Mouse (Mus musculus): ENCODE results near the gene Pecam1. TPM values are rescaled to one million over a fixed set of nuclear protein-coding genes. Genes with fewer than 3 reads are reported as not detected.
"Not testable (repeated sequence)": the region's sequence is repeated elsewhere in the genome, so short reads cannot be mapped to it uniquely, and the experiment has no call there.

Gene Pecam1
- total RNA-seq, 2 experiments from 2014 or later: 120 to 139 TPM

DNA sequence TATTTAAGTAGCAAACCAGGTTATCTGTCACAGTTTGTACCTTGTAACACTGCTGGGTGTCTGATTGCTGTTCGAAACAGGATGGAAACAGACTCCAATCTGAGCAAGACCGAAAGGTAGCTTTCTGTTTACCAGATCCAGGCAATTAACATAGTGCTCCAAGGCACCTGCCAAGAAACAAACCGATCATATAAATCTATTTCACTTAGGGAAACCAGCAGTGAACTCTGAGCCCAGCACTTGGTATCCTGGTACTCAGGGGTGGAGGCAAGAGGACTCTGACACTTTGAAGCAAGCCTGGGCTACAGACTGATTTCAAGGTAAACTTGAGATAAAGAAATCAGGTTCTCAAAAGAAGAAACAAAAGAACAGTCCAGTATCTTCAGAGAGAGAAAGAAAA lies 27.0 kb upstream of the Pecam1 start:
- intact Hi-C loops (cut with DNase I): loop anchor here (10.0 kb wide), 1 partner anchor 263 kb away; no protein-coding TSS in a partner anchor
- no peak for DNase-seq

- intact Hi-C loops (cut with DNase I): loop anchor here (10.0 kb wide), 1 partner anchor 262 kb away; no protein-coding TSS in a partner anchor
- DNase-seq: no peak
These were observed 26.5 kb upstream of the Pecam1 start for GRCm38 (mm10) chr11:106776960-106777359.

- DNase-seq: no peak
- intact Hi-C loops (cut with DNase I): loop anchor here (10.0 kb wide), 1 partner anchor 258 kb away; no protein-coding TSS in a partner anchor
These were observed 22.6 kb upstream of the Pecam1 start for GRCm38 (mm10) chr11:106773061-106773460.

- intact Hi-C loops (cut with DNase I): loop anchor here (10.0 kb wide), 1 partner anchor 256 kb away; no protein-coding TSS in a partner anchor
- DNase-seq: no peak
These were observed 20.0 kb upstream of the Pecam1 start for GRCm38 (mm10) chr11:106770195-106770974.

- no peak for DNase-seq
- intact Hi-C loops (cut with DNase I): no loop called here
These were observed 17.1 kb upstream of the Pecam1 start for GRCm38 (mm10) chr11:106767516-106767915.

- DNase-seq: no peak
- intact Hi-C loops (cut with DNase I): no loop called here
These were observed 16.3 kb upstream of the Pecam1 start for GRCm38 (mm10) chr11:106766611-106767162.

DNA sequence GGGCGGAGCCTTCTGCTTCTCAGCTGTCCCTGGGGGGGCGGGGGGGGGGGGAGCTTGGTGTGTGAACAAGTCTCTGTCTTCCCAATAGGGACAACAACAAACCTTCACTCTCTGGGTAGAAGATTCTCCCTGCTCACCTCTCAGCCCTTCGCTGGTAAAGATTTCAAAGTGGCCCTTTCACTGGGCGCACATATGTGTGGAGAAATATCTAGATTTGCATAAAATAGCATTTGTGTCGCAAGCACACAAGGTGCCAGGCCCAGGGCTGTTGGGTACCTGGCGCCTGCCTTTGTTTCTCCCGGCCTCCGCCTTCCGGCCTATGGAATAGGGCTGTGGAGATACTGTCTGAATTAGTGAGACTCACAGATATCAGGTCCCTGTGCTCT lies 12.4 kb upstream of the Pecam1 start:
- no peak for DNase-seq
- intact Hi-C loops (cut with DNase I): no loop called here

DNA sequence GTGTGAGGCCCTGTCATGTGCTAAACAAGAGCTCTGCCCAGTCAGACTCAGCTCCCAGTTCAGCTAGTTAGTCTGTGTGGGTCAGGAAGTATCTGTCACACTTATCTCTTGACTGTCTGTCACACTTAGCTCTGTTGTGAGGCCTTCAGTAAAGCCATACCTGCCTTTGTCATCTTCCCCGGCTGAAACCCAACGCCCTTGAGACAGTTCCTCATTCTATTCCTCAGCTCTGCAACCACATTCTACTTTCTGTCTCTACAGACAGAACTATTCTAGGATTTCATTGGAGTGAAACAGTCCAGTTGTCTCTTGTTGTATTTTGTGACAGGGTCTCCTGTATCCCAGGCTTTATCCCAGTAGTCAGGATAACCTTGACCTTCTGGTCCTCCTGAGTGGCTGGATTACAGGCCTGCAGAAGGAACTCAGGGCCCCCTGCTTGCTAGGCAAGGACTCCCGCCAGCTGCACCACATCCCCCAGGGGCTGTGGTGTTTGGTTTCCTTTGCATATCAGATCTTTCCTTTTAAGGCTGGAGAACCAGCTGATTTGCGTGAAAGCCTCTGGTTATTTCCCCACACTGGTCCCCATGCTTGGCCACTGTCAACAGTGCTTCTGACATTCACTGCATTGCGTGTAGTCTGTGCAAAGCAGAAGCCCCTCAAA lies 11.8 kb upstream of the Pecam1 start:
- DNase-seq: no peak
- intact Hi-C loops (cut with DNase I): no loop called here

- DNase-seq: no peak
- intact Hi-C loops (cut with DNase I): no loop called here
These were observed 10.1 kb upstream of the Pecam1 start for GRCm38 (mm10) chr11:106760511-106760910.

DNA sequence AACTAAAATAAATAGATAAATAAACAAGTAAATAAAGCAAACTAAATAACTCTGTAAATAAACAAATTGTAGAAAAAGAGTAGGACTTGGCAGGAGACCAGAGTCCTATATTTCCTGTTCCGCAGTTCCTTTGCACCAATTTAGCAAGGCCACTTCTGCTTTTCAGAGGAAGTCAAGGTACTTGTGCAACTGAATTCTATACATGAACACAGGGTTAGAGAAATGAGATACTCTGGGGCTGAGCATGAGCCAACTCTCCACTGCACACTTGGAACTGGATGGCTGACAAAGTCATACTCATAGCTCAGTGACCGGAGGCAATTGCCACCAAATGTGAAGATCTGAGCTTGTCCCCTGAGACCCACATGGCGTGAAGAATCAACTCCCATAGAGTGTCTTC lies 8.6 kb upstream of the Pecam1 start:
- intact Hi-C loops (cut with DNase I): no loop called here
- DNase-seq: no peak

DNA sequence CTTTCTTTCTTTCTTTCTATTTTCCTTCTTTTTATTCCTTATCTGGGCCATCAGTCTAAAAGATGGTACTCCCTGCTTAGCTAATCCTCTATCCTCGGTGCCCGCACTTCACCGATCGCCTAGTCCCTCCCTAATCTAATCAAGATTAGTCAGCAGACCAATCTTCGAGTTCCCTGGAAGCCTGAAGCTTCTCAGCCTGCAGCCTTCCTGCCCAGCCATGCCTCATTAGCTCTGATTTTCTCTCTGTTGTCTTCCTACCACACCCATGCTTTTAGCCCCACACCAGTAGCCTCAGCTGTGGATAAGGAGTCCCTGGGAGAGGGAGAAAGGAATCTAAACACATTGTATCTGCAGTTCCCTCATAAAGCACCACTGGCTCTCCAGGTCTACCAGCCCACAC lies 5.2 kb upstream of the Pecam1 start:
- intact Hi-C loops (cut with DNase I): no loop called here
- DNase-seq: no peak

GRCm38 (mm10) chr11:106753314-106753713 lies 2.9 kb upstream of the Pecam1 start:
- no peak for DNase-seq
- intact Hi-C loops (cut with DNase I): no loop called here

GRCm38 (mm10) chr11:106752103-106752502 lies 1.7 kb upstream of the Pecam1 start:
- intact Hi-C loops (cut with DNase I): no loop called here
- DNase-seq: no peak

GRCm38 (mm10) chr11:106751039-106752018 lies 901 bp upstream of the Pecam1 start, which contains the start of gene Milr1:
TSS of gene Milr1 (plus strand) at chr11:106751226.
- intact Hi-C loops (cut with DNase I): no loop called here
- no peak for DNase-seq

DNA sequence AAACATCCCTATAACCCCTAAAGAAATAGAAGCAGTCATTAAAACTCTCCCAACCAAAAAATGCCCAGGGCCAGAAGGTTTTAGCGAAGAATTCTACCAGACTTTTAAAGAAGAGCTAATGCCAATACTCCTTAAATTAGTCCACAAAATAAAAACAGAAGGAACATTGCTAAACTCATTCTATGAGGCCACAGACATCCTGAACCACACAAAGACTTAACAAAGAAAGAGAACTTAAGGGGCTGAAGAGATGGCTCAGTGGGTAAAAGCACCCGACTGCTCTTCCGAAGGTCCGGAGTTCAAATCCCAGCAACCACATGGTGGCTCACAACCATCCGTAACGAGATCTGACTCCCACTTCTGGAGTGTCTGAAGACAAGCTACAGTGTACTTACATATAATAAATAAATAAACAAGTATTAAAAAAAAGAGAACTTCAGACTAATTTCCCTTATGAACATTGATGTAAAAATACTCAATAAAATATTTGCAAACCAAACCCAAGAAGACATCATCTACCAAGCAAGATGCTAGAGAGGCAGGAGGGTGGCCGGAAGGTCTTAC lies 789 bp downstream of the Pecam1 start:
- not testable (repeated sequence) for DNase-seq
- intact Hi-C loops (cut with DNase I): loop anchor here (10.0 kb wide), 1 partner anchor 335 kb away; no protein-coding TSS in a partner anchor

- no peak for DNase-seq
- intact Hi-C loops (cut with DNase I): loop anchor here (10.0 kb wide), 1 partner anchor 330 kb away; no protein-coding TSS in a partner anchor
These were observed 5.5 kb downstream of the Pecam1 start for GRCm38 (mm10) chr11:106744949-106745348.

GRCm38 (mm10) chr11:106742388-106742841 lies 8.0 kb downstream of the Pecam1 start:
- no peak for DNase-seq
- intact Hi-C loops (cut with DNase I): loop anchor here (1.0 to 10.0 kb wide), 2 partner anchors 94 to 328 kb away; no protein-coding TSS in a partner anchor

DNA sequence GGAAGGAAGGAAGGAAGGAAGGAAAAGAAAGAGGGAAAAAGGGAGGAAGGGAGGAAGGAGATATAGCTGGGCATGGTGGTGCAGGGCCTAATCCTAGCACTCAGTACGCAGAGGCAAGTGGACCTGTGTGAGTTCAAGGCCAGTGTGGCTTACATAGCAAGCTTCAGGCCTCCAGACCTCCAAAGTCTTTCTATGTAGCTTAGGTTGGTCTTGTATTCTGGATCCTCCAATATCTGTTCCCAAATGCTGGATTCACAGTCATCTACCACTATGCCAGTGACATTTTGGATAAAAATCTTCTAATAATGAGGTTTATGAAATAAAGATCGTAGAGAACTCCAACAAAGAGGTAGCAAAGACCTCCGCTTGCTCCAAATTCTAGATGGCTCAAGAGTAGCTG lies 8.6 kb downstream of the Pecam1 start:
- DNase-seq: no peak
- intact Hi-C loops (cut with DNase I): loop anchor here (1.0 to 10.0 kb wide), 2 partner anchors 94 to 327 kb away; no protein-coding TSS in a partner anchor

- DNase-seq: no peak
- intact Hi-C loops (cut with DNase I): loop anchor here (10.0 kb wide), 1 partner anchor 326 kb away; no protein-coding TSS in a partner anchor
These were observed 9.2 kb downstream of the Pecam1 start for GRCm38 (mm10) chr11:106741232-106741631.
